Mouse (Mus musculus): ENCODE data around the gene Ttc28.

DNA sequence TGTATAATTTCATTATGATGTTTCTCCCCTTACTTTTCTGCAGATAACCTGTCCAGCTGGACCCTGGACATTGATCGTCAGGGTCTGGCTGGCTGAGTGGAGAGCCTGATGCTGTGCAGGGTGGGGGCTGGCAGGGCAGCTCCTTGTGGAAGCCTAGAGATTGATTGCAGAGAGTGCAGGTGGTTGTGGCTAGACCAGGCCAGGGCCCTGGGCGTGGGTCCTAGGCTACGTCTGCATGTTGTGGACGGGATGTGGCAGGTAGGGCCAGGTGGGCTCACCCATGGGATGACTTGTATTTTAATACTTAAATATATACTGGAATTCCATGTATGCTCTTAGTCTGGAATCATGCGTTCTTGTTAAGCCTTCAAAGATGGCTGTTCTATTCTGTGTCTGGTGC is 201.0 kb downstream of the Ttc28 start:
- TF ChIP-seq MAX (IDR thresholded peaks at IDR 0.05; ENCODE audit: low read length) = no peak
- no peak for TF ChIP-seq POLR2A (IDR thresholded peaks at IDR 0.05; ENCODE audit: control insufficient read depth in 1 of 2, insufficient read depth in 1 of 2, low read depth in 1 of 2, low read length in 2 of 2, poor library complexity in 1 of 2)
- TF ChIP-seq E2F4 (IDR thresholded peaks at IDR 0.05; ENCODE audit: borderline replicate concordance, low read depth, low read length) = no peak

All from MEL (cell line).